Mouse (Mus musculus): ENCODE measurements around the gene Slc34a3. TPM values are rescaled to one million over a fixed set of nuclear protein-coding genes. Genes with fewer than 3 reads are reported as not detected.

Slc34a3 gene
- not detected for polyA plus RNA-seq (2015; fragmentation: Illumina TruSeq; extraction: RNeasy Lipid Tissue Mini Kit (QIAGEN cat#74804); ENCODE audit: insufficient read depth, low read depth, low replicate concordance)

GRCm38 (mm10) chr2:25234050-25234449 lies at the start of gene Slc34a3:
Slc34a3 (minus strand) TSS chr2:25234364.

GRCm38 (mm10) chr2:25271827-25272511 lies 37.8 kb upstream of the Slc34a3 start, which contains the start of the genes Ssna1 and Anapc2:
Ssna1 (minus strand) TSS chr2:25272438.
Anapc2 (plus strand) TSS chr2:25272478.

GRCm38 (mm10) chr2:25262291-25262767 lies 28.2 kb upstream of the Slc34a3 start, which contains the start of gene Tprn:
Tprn (plus strand) TSS chr2:25262618.

DNA sequence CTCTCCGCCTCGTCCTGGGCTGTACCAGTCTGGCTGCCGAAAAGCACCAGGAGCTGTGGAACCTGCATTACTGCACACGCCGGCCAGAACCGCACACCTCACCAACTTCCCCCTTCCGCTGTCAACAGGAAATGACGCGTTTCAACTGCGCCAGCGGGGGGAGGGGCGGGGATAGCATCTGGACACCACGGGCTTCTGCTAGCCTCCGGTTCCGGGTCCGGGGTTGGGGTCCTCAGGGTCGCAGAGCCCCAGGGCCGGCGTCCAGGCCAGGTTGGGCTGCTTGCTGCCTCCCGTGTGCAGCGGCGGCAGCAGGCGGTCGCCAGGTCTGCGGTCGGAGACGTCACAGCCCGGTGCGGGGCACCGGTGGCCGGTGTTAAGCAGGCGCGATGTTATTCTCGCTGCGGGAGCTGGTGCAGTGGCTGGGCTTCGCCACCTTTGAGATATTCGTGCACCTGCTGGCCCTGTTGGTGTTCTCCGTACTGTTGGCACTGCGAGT lies 21.2 kb upstream of the Slc34a3 start, which contains the start of gene Tmem203:
Gene Tmem203, plus strand, starts transcription at position 156 of the 496 bp plus-strand sequence.

GRCm38 (mm10) chr2:25246183-25247072 lies 12.3 kb upstream of the Slc34a3 start, which contains the start of gene AL732309.1:
AL732309.1 (minus strand) TSS chr2:25246863.

GRCm38 (mm10) chr2:25242101-25242506 lies 7.9 kb upstream of the Slc34a3 start, which contains the start of the genes Rnf208 and Cysrt1:
Rnf208 (plus strand) TSS chr2:25242255.
Cysrt1 (minus strand) TSS chr2:25242452.

GRCm38 (mm10) chr2:25236614-25237013 lies 2.5 kb upstream of the Slc34a3 start, which contains the start of gene Rnf224:
Rnf224 (minus strand) TSS chr2:25236787.

GRCm38 (mm10) chr2:25224492-25224765 lies 9.7 kb downstream of the Slc34a3 start, which contains the start of gene Tubb4b:
Tubb4b (minus strand) TSS chr2:25224702.

GRCm38 (mm10) chr2:25218445-25218844 lies 15.7 kb downstream of the Slc34a3 start, which contains the start of gene Fam166a:
Fam166a (plus strand) TSS chr2:25218745.

DNA sequence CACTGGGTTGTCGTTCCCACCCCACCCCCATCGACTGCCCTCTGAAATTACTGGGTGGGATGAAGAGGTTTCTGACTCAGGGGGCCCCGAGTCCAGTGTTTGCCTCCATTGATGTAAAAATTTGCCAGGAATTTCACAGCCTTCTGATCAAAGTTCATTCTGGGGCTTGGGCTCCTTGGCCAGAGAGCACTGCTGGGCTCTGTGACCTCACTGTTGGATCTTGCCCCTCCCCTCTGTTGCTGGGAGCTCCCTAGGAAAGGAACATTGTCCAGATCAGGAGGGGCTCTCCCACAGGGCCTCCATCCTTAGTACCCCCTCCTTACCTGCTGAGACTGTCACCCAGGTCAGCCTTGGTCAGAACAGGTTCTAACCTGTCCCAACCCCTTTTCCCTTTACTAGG lies 19.7 kb downstream of the Slc34a3 start, which contains the start of gene Stpg3:
Gene Stpg3, minus strand, starts transcription at position 194 of the 400 bp plus-strand sequence.

DNA sequence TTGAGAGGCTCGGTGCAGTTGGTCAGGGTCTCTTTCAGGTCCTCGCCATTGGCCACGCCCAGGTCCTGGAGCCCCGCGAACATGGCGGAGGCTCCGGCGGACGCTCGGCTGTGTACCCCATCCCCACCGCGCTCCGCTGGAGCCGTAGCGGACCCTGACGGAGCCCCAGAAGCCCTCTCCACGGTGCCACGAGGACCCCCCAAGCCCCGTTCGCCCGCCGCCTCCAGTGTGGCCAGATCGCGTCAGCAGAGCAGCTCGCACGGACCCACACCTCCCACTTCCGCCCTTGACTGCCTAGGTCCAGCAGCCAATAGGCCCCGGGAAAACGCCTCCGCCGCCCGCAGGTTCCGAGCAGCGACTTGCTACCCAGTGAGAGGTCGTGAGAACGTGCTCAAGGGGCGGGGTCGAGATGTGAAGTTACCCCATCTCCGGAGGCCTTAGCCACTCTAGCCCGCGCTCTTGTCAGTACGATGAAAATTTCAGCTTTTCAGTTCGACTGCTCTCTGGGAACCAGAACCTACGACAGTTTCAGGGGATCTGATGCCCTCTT lies 23.0 kb downstream of the Slc34a3 start, which contains the start of gene Nelfb:
Gene Nelfb, minus strand, starts transcription at position 369 of the 550 bp plus-strand sequence.

DNA sequence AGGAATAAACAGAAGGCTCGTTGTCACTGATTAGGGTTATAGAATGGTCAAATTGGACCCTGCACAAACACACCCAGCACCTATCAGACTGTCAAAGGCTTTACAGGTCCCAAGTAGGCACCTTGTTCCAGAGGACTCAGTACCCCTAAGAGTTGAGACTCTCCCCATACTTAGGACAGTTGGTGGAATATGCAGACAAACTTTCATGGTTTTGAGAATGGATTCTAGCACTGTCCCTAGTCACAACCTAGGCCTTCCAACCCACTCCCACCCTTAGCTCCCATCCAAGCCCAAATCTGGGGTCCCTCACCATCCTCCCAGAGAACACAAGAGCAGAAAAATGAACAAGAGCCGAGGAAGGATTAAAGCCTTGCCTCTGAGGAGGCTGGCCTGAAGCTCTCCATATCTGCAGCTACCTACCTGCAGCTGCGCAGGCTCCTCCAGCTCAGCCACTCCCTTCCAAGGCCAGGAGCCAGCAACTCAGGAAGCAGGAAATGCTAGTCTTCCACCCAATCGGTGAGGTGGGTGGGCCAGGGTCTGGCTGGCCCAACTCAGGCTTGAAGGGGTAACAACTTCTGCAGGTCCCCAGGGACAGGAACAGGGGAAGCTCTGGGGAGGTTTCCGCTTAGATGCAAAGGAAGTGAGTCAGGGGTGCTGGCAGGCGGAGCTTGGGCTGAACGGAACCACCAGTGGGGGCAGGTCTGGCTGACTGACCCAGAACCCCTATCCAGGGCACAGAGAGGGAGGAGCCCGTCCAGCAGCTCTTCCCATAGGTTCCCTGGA lies 37.8 kb downstream of the Slc34a3 start, which contains the start of gene Tor4a:
Gene Tor4a, minus strand, starts transcription at position 715 of the 783 bp plus-strand sequence.

DNA sequence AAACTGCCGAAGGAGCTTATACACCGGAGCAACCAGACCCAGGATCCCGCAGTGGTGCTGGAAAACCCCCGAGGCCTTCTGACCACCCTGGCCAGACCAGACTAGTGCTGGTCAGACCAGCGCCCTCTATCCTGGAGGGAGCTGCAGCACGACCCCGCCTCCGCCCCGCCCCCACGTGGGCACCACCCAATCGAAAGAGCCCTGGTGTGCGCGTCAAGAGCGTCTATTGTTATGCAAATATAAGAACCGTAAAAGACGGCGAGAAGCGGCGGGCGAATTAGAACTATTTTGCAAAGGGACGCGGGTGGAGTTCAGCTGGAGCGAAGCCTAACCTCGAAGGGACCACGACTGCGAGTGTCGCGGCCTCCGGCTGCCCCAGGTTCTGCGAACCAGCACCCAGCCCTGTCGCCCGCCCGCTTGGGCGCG lies 53.7 kb downstream of the Slc34a3 start, which contains the start of gene Nrarp:
Gene Nrarp, plus strand, starts transcription at position 281 of the 426 bp plus-strand sequence.

Other genes with a start within 250 kb of the Slc34a3 start
- 18.6 TPM for gene Nsmf, start 180.0 kb downstream of the Slc34a3 start, polyA plus RNA-seq (2015; fragmentation: Illumina TruSeq; extraction: RNeasy Lipid Tissue Mini Kit (QIAGEN cat#74804); ENCODE audit: insufficient read depth, low read depth, low replicate concordance)
- gene Entpd8, start 154.1 kb downstream of the Slc34a3 start, polyA plus RNA-seq (2015; fragmentation: Illumina TruSeq; extraction: RNeasy Lipid Tissue Mini Kit (QIAGEN cat#74804); ENCODE audit: insufficient read depth, low read depth, low replicate concordance) = not detected
- gene Noxa1, start 139.2 kb downstream of the Slc34a3 start, polyA plus RNA-seq (2015; fragmentation: Illumina TruSeq; extraction: RNeasy Lipid Tissue Mini Kit (QIAGEN cat#74804); ENCODE audit: insufficient read depth, low read depth, low replicate concordance) = not detected
- 5.7 TPM for gene Nrarp, start 53.6 kb downstream of the Slc34a3 start, polyA plus RNA-seq (2015; fragmentation: Illumina TruSeq; extraction: RNeasy Lipid Tissue Mini Kit (QIAGEN cat#74804); ENCODE audit: insufficient read depth, low read depth, low replicate concordance)
- 4.7 TPM for gene Tor4a, start 37.5 kb downstream of the Slc34a3 start, polyA plus RNA-seq (2015; fragmentation: Illumina TruSeq; extraction: RNeasy Lipid Tissue Mini Kit (QIAGEN cat#74804); ENCODE audit: insufficient read depth, low read depth, low replicate concordance)
- gene Nelfb, start 22.9 kb downstream of the Slc34a3 start, polyA plus RNA-seq (2015; fragmentation: Illumina TruSeq; extraction: RNeasy Lipid Tissue Mini Kit (QIAGEN cat#74804); ENCODE audit: insufficient read depth, low read depth, low replicate concordance) = 17.7 TPM
- not detected for gene Stpg3, start 19.7 kb downstream of the Slc34a3 start, polyA plus RNA-seq (2015; fragmentation: Illumina TruSeq; extraction: RNeasy Lipid Tissue Mini Kit (QIAGEN cat#74804); ENCODE audit: insufficient read depth, low read depth, low replicate concordance)
- gene Fam166a, start 15.6 kb downstream of the Slc34a3 start, polyA plus RNA-seq (2015; fragmentation: Illumina TruSeq; extraction: RNeasy Lipid Tissue Mini Kit (QIAGEN cat#74804); ENCODE audit: insufficient read depth, low read depth, low replicate concordance) = not detected
- gene Tubb4b, start 9.7 kb downstream of the Slc34a3 start, polyA plus RNA-seq (2015; fragmentation: Illumina TruSeq; extraction: RNeasy Lipid Tissue Mini Kit (QIAGEN cat#74804); ENCODE audit: insufficient read depth, low read depth, low replicate concordance) = 52.2 TPM
- gene Rnf224, start 2.4 kb upstream of the Slc34a3 start, polyA plus RNA-seq (2015; fragmentation: Illumina TruSeq; extraction: RNeasy Lipid Tissue Mini Kit (QIAGEN cat#74804); ENCODE audit: insufficient read depth, low read depth, low replicate concordance) = not detected
- gene Rnf208, start 7.9 kb upstream of the Slc34a3 start, polyA plus RNA-seq (2015; fragmentation: Illumina TruSeq; extraction: RNeasy Lipid Tissue Mini Kit (QIAGEN cat#74804); ENCODE audit: insufficient read depth, low read depth, low replicate concordance) = 2.2 TPM
- gene Cysrt1, start 8.1 kb upstream of the Slc34a3 start, polyA plus RNA-seq (2015; fragmentation: Illumina TruSeq; extraction: RNeasy Lipid Tissue Mini Kit (QIAGEN cat#74804); ENCODE audit: insufficient read depth, low read depth, low replicate concordance) = not detected
- gene AL732309.1, start 12.5 kb upstream of the Slc34a3 start, polyA plus RNA-seq (2015; fragmentation: Illumina TruSeq; extraction: RNeasy Lipid Tissue Mini Kit (QIAGEN cat#74804); ENCODE audit: insufficient read depth, low read depth, low replicate concordance) = 8.3 TPM
- 6.4 TPM for gene Tmem203, start 21.1 kb upstream of the Slc34a3 start, polyA plus RNA-seq (2015; fragmentation: Illumina TruSeq; extraction: RNeasy Lipid Tissue Mini Kit (QIAGEN cat#74804); ENCODE audit: insufficient read depth, low read depth, low replicate concordance)
- gene Tprn, start 28.3 kb upstream of the Slc34a3 start, polyA plus RNA-seq (2015; fragmentation: Illumina TruSeq; extraction: RNeasy Lipid Tissue Mini Kit (QIAGEN cat#74804); ENCODE audit: insufficient read depth, low read depth, low replicate concordance) = 1.3 TPM
- gene Ssna1, start 38.1 kb upstream of the Slc34a3 start, polyA plus RNA-seq (2015; fragmentation: Illumina TruSeq; extraction: RNeasy Lipid Tissue Mini Kit (QIAGEN cat#74804); ENCODE audit: insufficient read depth, low read depth, low replicate concordance) = 14.8 TPM
- gene Anapc2, start 38.1 kb upstream of the Slc34a3 start, polyA plus RNA-seq (2015; fragmentation: Illumina TruSeq; extraction: RNeasy Lipid Tissue Mini Kit (QIAGEN cat#74804); ENCODE audit: insufficient read depth, low read depth, low replicate concordance) = 14.2 TPM
- not detected for gene Tmem210, start 53.8 kb upstream of the Slc34a3 start, polyA plus RNA-seq (2015; fragmentation: Illumina TruSeq; extraction: RNeasy Lipid Tissue Mini Kit (QIAGEN cat#74804); ENCODE audit: insufficient read depth, low read depth, low replicate concordance)
- not detected for gene Lrrc26, start 55.6 kb upstream of the Slc34a3 start, polyA plus RNA-seq (2015; fragmentation: Illumina TruSeq; extraction: RNeasy Lipid Tissue Mini Kit (QIAGEN cat#74804); ENCODE audit: insufficient read depth, low read depth, low replicate concordance)
- 1.8 TPM for gene Grin1, start 84.8 kb upstream of the Slc34a3 start, polyA plus RNA-seq (2015; fragmentation: Illumina TruSeq; extraction: RNeasy Lipid Tissue Mini Kit (QIAGEN cat#74804); ENCODE audit: insufficient read depth, low read depth, low replicate concordance)
- gene Man1b1, start 98.0 kb upstream of the Slc34a3 start, polyA plus RNA-seq (2015; fragmentation: Illumina TruSeq; extraction: RNeasy Lipid Tissue Mini Kit (QIAGEN cat#74804); ENCODE audit: insufficient read depth, low read depth, low replicate concordance) = 12.2 TPM
- 24.6 TPM for gene Dpp7, start 122.0 kb upstream of the Slc34a3 start, polyA plus RNA-seq (2015; fragmentation: Illumina TruSeq; extraction: RNeasy Lipid Tissue Mini Kit (QIAGEN cat#74804); ENCODE audit: insufficient read depth, low read depth, low replicate concordance)
- 18.7 TPM for gene Uap1l1, start 131.3 kb upstream of the Slc34a3 start, polyA plus RNA-seq (2015; fragmentation: Illumina TruSeq; extraction: RNeasy Lipid Tissue Mini Kit (QIAGEN cat#74804); ENCODE audit: insufficient read depth, low read depth, low replicate concordance)
- gene Sapcd2, start 138.0 kb upstream of the Slc34a3 start, polyA plus RNA-seq (2015; fragmentation: Illumina TruSeq; extraction: RNeasy Lipid Tissue Mini Kit (QIAGEN cat#74804); ENCODE audit: insufficient read depth, low read depth, low replicate concordance) = not detected
- gene Entpd2, start 161.5 kb upstream of the Slc34a3 start, polyA plus RNA-seq (2015; fragmentation: Illumina TruSeq; extraction: RNeasy Lipid Tissue Mini Kit (QIAGEN cat#74804); ENCODE audit: insufficient read depth, low read depth, low replicate concordance) = 16.2 TPM
- gene Npdc1, start 165.0 kb upstream of the Slc34a3 start, polyA plus RNA-seq (2015; fragmentation: Illumina TruSeq; extraction: RNeasy Lipid Tissue Mini Kit (QIAGEN cat#74804); ENCODE audit: insufficient read depth, low read depth, low replicate concordance) = 96.2 TPM
- gene Fut7, start 188.9 kb upstream of the Slc34a3 start, polyA plus RNA-seq (2015; fragmentation: Illumina TruSeq; extraction: RNeasy Lipid Tissue Mini Kit (QIAGEN cat#74804); ENCODE audit: insufficient read depth, low read depth, low replicate concordance) = not detected
- gene Abca2, start 194.3 kb upstream of the Slc34a3 start, polyA plus RNA-seq (2015; fragmentation: Illumina TruSeq; extraction: RNeasy Lipid Tissue Mini Kit (QIAGEN cat#74804); ENCODE audit: insufficient read depth, low read depth, low replicate concordance) = 12.8 TPM
- not detected for gene Clic3, start 222.5 kb upstream of the Slc34a3 start, polyA plus RNA-seq (2015; fragmentation: Illumina TruSeq; extraction: RNeasy Lipid Tissue Mini Kit (QIAGEN cat#74804); ENCODE audit: insufficient read depth, low read depth, low replicate concordance)
- 43.3 TPM for gene Paxx, start 226.7 kb upstream of the Slc34a3 start, polyA plus RNA-seq (2015; fragmentation: Illumina TruSeq; extraction: RNeasy Lipid Tissue Mini Kit (QIAGEN cat#74804); ENCODE audit: insufficient read depth, low read depth, low replicate concordance)
- gene Ptgds, start 235.7 kb upstream of the Slc34a3 start, polyA plus RNA-seq (2015; fragmentation: Illumina TruSeq; extraction: RNeasy Lipid Tissue Mini Kit (QIAGEN cat#74804); ENCODE audit: insufficient read depth, low read depth, low replicate concordance) = 2.9 TPM

All from pancreas, adult 10 weeks (tissue).